Mouse (Mus musculus) erythroblast, embryonic 14.5 days (primary cell): ENCODE measurements around the gene Resp18. TPM values are rescaled to one million over a fixed set of nuclear protein-coding genes. Genes with fewer than 3 reads are reported as not detected.
A peak's percentile ranks its signal among the peaks of the same experiment; 100 is the strongest.
"Not testable (repeated sequence)": the region's sequence is repeated elsewhere in the genome, so short reads cannot be mapped to it uniquely, and the experiment has no call there.

Source experiments
- H3K27me3 ChIP-seq: 2 replicates; pipeline ENCODE4 v1.6.1; 2012; ENCODE audit warnings: inconsistent platforms; ENCODE audit not compliant: control insufficient read depth
- H3K36me3 ChIP-seq: 2 replicates; pipeline ENCODE4 v1.6.1; 2012; ENCODE audit warnings: mild to moderate bottlenecking, inconsistent platforms; ENCODE audit not compliant: control insufficient read depth
- H3K4me1 ChIP-seq: 2 replicates; pipeline ENCODE4 v1.6.1; 2012; ENCODE audit warnings: inconsistent platforms; ENCODE audit not compliant: control insufficient read depth
- H3K4me3 ChIP-seq: replicated peaks from 2 replicates; pipeline ENCODE3; 2012; ENCODE audit warnings: moderate library complexity, mild to moderate bottlenecking, inconsistent platforms
- H3K9me3 ChIP-seq: 2 replicates; pipeline ENCODE4 v1.6.1; 2012; ENCODE audit warnings: low read length, inconsistent platforms, mixed read lengths; ENCODE audit not compliant: control insufficient read depth
- GATA1 ChIP-seq: IDR thresholded peaks from 2 replicates; pipeline ENCODE4 v1.6.1; 2012; ENCODE audit warnings: low read length, inconsistent platforms, mixed read lengths
- TAL1 ChIP-seq: IDR thresholded peaks from 3 replicates; pipeline ENCODE4 v1.6.1; 2012; ENCODE audit warnings: low read length, inconsistent platforms, mixed read lengths
- polyA plus RNA-seq: library from polyadenylated mRNA; stranded (reverse); fragments of >175 nt; gene quantifications from 2 replicates; pipeline ENCODE4 v1.2.3, GENCODE M21; 2012

The Resp18 gene
- polyA plus RNA-seq, 1 experiment, result not detected

- Histone ChIP-seq H3K4me1 (peaks cover 61% of the 10 kb centered on the region), H3K36me3 (peaks cover 76% of the 10 kb centered on the region), H3K27me3 (no peaks in the 10 kb centered on the region), H3K9me3 (no peaks in the 10 kb centered on the region), H3K4me3 (no peak overlapping the region)
- no peak for TF ChIP-seq GATA1
- TF ChIP-seq TAL1, result no peak
Observed at GRCm38 (mm10) chr1:75244836-75245235, 33.4 kb downstream of the Resp18 start.

GRCm38 (mm10) chr1:75244175-75244826 lies 33.9 kb downstream of the Resp18 start:
- no peak overlapping the region for H3K4me3 ChIP-seq
- no peaks in the 10 kb centered on the region for H3K27me3 ChIP-seq
- no peaks in the 10 kb centered on the region for H3K9me3 ChIP-seq
- TF ChIP-seq GATA1 (no peak), TAL1 (no peak)
- peaks cover 61% of the 10 kb centered on the region for H3K4me1 ChIP-seq
- H3K36me3 ChIP-seq, result peaks cover 81% of the 10 kb centered on the region

DNA sequence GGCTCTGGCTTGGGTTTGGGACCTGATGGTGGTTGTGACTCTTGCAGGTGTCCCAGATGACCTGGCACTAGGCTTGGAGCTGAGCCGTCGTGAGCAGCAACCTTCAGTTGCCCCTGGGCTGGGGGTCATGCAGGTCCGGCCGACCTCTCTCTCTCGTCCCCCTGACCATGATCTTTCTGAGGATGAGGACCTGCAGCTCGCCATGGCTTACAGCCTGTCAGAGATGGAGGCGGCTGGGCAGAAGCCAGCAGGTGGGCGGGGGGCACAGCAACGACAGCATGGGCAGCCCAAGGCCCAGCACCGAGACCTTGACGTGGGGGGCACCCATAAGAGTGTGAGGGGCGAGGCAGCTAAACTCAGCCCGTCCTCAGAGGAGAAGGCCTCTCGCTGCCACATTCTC lies 34.8 kb downstream of the Resp18 start:
- Histone ChIP-seq H3K9me3 (no peaks in the 10 kb centered on the region), H3K4me1 (peaks cover 64% of the 10 kb centered on the region), H3K36me3 (peaks cover 90% of the 10 kb centered on the region), H3K27me3 (no peaks in the 10 kb centered on the region), H3K4me3 (no peak overlapping the region)
- TF ChIP-seq TAL1 (no peak), GATA1 (no peak)

DNA sequence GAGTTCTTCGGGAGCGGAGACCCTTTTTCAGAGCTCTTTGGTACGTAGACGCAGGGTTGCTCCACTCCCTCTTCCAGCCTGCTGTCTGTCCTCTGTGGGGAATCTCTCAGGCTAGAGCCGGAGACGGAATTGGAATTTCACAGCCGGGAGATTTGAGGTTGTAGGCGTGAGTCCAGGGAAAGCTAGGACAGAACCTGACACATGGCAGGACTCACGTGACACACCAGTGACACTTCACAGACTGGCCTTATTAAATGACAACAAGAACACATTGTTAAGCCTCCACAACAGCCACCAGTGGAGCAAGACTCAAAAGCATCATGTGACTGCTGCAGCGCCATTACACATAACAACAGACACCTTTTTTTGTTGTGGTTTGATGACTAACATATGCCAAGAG lies 38.6 kb downstream of the Resp18 start:
- TF ChIP-seq TAL1 (no peak), GATA1 (no peak)
- Histone ChIP-seq H3K36me3 (peaks cover 75% of the 10 kb centered on the region), H3K4me3 (no peak overlapping the region), H3K27me3 (no peaks in the 10 kb centered on the region), H3K9me3 (no peaks in the 10 kb centered on the region), H3K4me1 (peaks cover 72% of the 10 kb centered on the region)

GRCm38 (mm10) chr1:75236117-75237050 lies 41.8 kb downstream of the Resp18 start, which contains the start of gene Dnajb2:
Dnajb2 (plus strand) TSS chr1:75236406.
- Histone ChIP-seq H3K36me3 (peaks cover 43% of the 10 kb centered on the region), H3K27me3 (no peaks in the 10 kb centered on the region), H3K4me3 (peak within 1 kb of the TSS; percentile 69), H3K4me1 (peaks cover 82% of the 10 kb centered on the region), H3K9me3 (no peaks in the 10 kb centered on the region)
- TF ChIP-seq GATA1 (peak; percentile 95), TAL1 (peak; percentile 92)

GRCm38 (mm10) chr1:75234606-75235005 lies 43.6 kb downstream of the Resp18 start:
- Histone ChIP-seq H3K4me3 (peak overlapping the region; percentile 69), H3K9me3 (no peaks in the 10 kb centered on the region), H3K27me3 (no peaks in the 10 kb centered on the region), H3K36me3 (peaks cover 25% of the 10 kb centered on the region), H3K4me1 (peaks cover 89% of the 10 kb centered on the region)
- no peak for TF ChIP-seq GATA1
- no peak for TF ChIP-seq TAL1

- H3K9me3 ChIP-seq, H3K4me3 ChIP-seq, H3K36me3 ChIP-seq, H3K27me3 ChIP-seq: not testable (repeated sequence)
- peaks cover 89% of the 10 kb centered on the region for H3K4me1 ChIP-seq
Observed at GRCm38 (mm10) chr1:75232489-75232888, 45.7 kb downstream of the Resp18 start.

GRCm38 (mm10) chr1:75231664-75232152 lies 46.5 kb downstream of the Resp18 start, which contains the start of gene A630095N17Rik:
A630095N17Rik (minus strand) TSS chr1:75232102.
- no peaks in the 10 kb centered on the region for H3K9me3 ChIP-seq
- TF ChIP-seq GATA1 (no peak), TAL1 (no peak)
- H3K4me1 ChIP-seq, result peaks cover 89% of the 10 kb centered on the region
- no peaks in the 10 kb centered on the region for H3K27me3 ChIP-seq
- H3K36me3 ChIP-seq, result no peaks in the 10 kb centered on the region
- no peak within 1 kb of the TSS for H3K4me3 ChIP-seq

DNA sequence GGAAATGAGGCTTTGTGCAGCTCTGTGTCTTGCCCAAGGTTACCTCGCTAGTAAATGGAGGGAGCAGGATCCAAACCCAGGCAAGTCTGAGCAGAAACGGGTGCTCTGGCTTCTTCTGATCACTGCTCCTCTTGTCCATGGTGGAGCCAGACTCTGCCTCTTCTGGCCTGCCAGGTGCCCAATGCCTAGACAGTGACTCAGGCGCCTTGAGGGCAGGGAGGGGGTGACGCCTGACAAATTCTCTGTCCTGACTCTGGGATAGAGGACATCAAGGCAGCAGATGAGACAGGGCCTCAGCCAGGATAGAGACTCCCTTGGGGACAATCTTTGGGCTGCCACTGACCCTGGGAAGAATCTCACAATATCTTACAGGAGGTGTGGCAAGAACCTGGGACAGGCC lies 47.0 kb downstream of the Resp18 start:
- Histone ChIP-seq H3K9me3 (no peaks in the 10 kb centered on the region), H3K36me3 (no peaks in the 10 kb centered on the region), H3K27me3 (no peaks in the 10 kb centered on the region), H3K4me1 (peaks cover 91% of the 10 kb centered on the region), H3K4me3 (no peak overlapping the region)
- no peak for TF ChIP-seq GATA1
- TF ChIP-seq TAL1, result no peak
